Mouse (Mus musculus) midbrain, embryonic 12.5 days (tissue): ENCODE results near the gene AC124108.1. TPM values are rescaled to one million over a fixed set of nuclear protein-coding genes. Genes with fewer than 3 reads are reported as not detected.
"Not testable (repeated sequence)": the region's sequence is repeated elsewhere in the genome, so short reads cannot be mapped to it uniquely, and the experiment has no call there.

Experiments used
- ATAC-seq: fragments of 200-750 bp; cut with Nextera tagmentation; 2 replicates; pipeline ENCODE4 v1.8.0; 2017; ENCODE audit warnings: low read depth, moderate TSS enrichment, moderate library complexity; ENCODE audit not compliant: low FRiP score
- H3K27ac ChIP-seq: fragments of 300-500 bp; sonication (generic); replicated peaks from 2 replicates; pipeline ENCODE4 v1.5.1; 2016; ENCODE audit warnings: mild to moderate bottlenecking
- H3K27me3 ChIP-seq: fragments of 300-500 bp; sonication (generic); 2 replicates; pipeline ENCODE4 v1.6.1; 2016; ENCODE audit warnings: mild to moderate bottlenecking
- H3K36me3 ChIP-seq: fragments of 300-500 bp; sonication (generic); 2 replicates; pipeline ENCODE4 v1.6.1; 2016
- H3K4me1 ChIP-seq: fragments of 300-500 bp; sonication (generic); 2 replicates; pipeline ENCODE4 v1.6.1; 2016
- H3K4me2 ChIP-seq: fragments of 300-500 bp; sonication (generic); replicated peaks from 2 replicates; pipeline ENCODE4 v1.6.1; 2016; ENCODE audit warnings: mild to moderate bottlenecking, moderate library complexity
- H3K4me3 ChIP-seq: fragments of 300-500 bp; sonication (generic); 2 replicates; pipeline ENCODE4 v1.5.1; 2016; ENCODE audit warnings: mild to moderate bottlenecking
- H3K9ac ChIP-seq: fragments of 300-500 bp; sonication (generic); replicated peaks from 2 replicates; pipeline ENCODE4 v1.6.1; 2016; ENCODE audit warnings: mild to moderate bottlenecking, moderate library complexity
- H3K9me3 ChIP-seq: fragments of 300-500 bp; sonication (generic); 2 replicates; pipeline ENCODE4 v1.6.1; 2016; ENCODE audit warnings: mild to moderate bottlenecking
- WGBS: fragments of 180-500 bp; shearing (Covaris S2); methylation state at CpG from one replicate; pipeline ENCODE4 v1.1.7; 2016; 5-methylcytosine and 5-hydroxymethylcytosine counted together
- polyA plus RNA-seq: library from polyadenylated mRNA; unstranded; fragments of >200 nt; fragmentation: Nextera tagmentation; extraction: Ambion mirVana; gene quantifications from 2 replicates; pipeline ENCODE4 v1.2.1, GENCODE M21; 2016

Gene AC124108.1
- polyA plus RNA-seq, 1 experiment from 2014 or later, result 6.1 TPM

DNA sequence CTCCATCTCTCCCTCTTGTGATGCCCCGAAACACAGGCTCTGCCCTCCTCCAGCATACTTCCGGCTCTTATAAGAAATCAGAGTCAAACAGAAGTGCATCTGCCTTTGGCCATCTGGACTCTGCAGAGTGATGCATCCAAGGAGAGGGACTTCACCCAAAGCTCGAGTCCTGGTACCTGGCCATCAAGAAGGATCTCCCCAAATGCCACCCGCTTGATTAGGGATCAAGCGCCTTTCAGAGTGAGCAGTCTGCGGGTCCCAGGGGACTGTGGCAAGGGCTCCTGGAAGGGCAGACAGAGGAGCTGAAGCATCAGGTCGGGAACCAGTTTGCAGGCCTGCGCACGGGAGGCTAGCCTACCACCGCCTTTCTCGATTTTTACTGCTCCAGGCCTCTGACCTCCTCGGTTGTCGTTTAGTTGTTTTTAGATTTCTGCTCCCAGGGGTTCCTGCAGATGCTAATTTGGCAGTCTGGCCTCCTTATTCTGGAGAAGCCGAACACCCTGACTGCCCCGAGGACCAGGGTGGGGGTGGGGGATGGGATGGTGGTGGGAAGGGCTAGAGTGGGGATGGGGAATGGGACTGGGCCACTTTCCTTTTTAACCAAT is 38.1 kb upstream of the AC124108.1 start:
- H3K9me3 ChIP-seq, result no peaks in the 10 kb centered on the region
- WGBS, result 28% methylated on average over 15 of the region's 15 CpGs
- no peak overlapping the region for H3K4me3 ChIP-seq
- H3K27ac ChIP-seq, result no peak overlapping the region
- H3K9ac ChIP-seq, result no peak overlapping the region; the same call in 1 of the 2 replicates
- H3K27me3 ChIP-seq, result peaks cover 22% of the 10 kb centered on the region
- H3K4me2 ChIP-seq, result no peak overlapping the region
- H3K4me1 ChIP-seq, result peaks cover 6% of the 10 kb centered on the region
- ATAC-seq, result no peak
- H3K36me3 ChIP-seq, result no peaks in the 10 kb centered on the region

GRCm38 (mm10) chr1:132153691-132154090 is 37.6 kb upstream of the AC124108.1 start:
- Histone ChIP-seq H3K27ac (no peak overlapping the region), H3K4me1 (peaks cover 11% of the 10 kb centered on the region), H3K4me3 (no peak overlapping the region), H3K27me3 (peaks cover 27% of the 10 kb centered on the region), H3K4me2 (no peak overlapping the region), H3K9me3 (no peaks in the 10 kb centered on the region), H3K9ac (no peak overlapping the region; the same call in 1 of the 2 replicates), H3K36me3 (no peaks in the 10 kb centered on the region)
- 15% methylated on average over 8 of the region's 8 CpGs for WGBS
- ATAC-seq, result no peak

- H3K4me3 ChIP-seq, result no peak overlapping the region
- H3K9me3 ChIP-seq, result no peaks in the 10 kb centered on the region
- H3K4me1 ChIP-seq, result peaks cover 32% of the 10 kb centered on the region
- no peak overlapping the region for H3K27ac ChIP-seq
- H3K27me3 ChIP-seq, result peaks cover 40% of the 10 kb centered on the region
- ATAC-seq, result 0 out of 2 replicates have a peak, but pooled peaks have one; percentile 38
- H3K36me3 ChIP-seq, result no peaks in the 10 kb centered on the region
- WGBS, result 16% methylated on average over 6 of the region's 6 CpGs
- no peak overlapping the region for H3K4me2 ChIP-seq
- no peak overlapping the region for H3K9ac ChIP-seq
Measured at GRCm38 (mm10) chr1:132155737-132156136, 35.5 kb upstream of the AC124108.1 start.

GRCm38 (mm10) chr1:132157016-132157781 is 34.1 kb upstream of the AC124108.1 start:
- H3K4me3 ChIP-seq, result no peak overlapping the region

GRCm38 (mm10) chr1:132157808-132158207 is 33.4 kb upstream of the AC124108.1 start:
- H3K4me3 ChIP-seq, result no peak overlapping the region
- H3K27ac ChIP-seq, result no peak overlapping the region
- 17% methylated on average over 7 of the region's 7 CpGs for WGBS
- no peaks in the 10 kb centered on the region for H3K9me3 ChIP-seq
- H3K9ac ChIP-seq, result no peak overlapping the region
- peaks cover 44% of the 10 kb centered on the region for H3K27me3 ChIP-seq
- peak overlapping the region; percentile 22 for H3K4me2 ChIP-seq
- ATAC-seq, result peak; percentile 35; the same call in 1 of the 2 replicates
- H3K4me1 ChIP-seq, result peaks cover 36% of the 10 kb centered on the region
- H3K36me3 ChIP-seq, result no peaks in the 10 kb centered on the region

More at GRCm38 (mm10) chr1:132157016-132157781, 34.1 kb upstream of the AC124108.1 start:
- Histone ChIP-seq H3K9ac (no peak overlapping the region), H3K4me1 (peaks cover 36% of the 10 kb centered on the region), H3K27me3 (peaks cover 44% of the 10 kb centered on the region), H3K4me2 (peak overlapping the region; percentile 22), H3K9me3 (no peaks in the 10 kb centered on the region), H3K36me3 (no peaks in the 10 kb centered on the region), H3K27ac (no peak overlapping the region)
- ATAC-seq, result peak; percentile 77
- 23% methylated on average over 14 of the region's 14 CpGs for WGBS

DNA sequence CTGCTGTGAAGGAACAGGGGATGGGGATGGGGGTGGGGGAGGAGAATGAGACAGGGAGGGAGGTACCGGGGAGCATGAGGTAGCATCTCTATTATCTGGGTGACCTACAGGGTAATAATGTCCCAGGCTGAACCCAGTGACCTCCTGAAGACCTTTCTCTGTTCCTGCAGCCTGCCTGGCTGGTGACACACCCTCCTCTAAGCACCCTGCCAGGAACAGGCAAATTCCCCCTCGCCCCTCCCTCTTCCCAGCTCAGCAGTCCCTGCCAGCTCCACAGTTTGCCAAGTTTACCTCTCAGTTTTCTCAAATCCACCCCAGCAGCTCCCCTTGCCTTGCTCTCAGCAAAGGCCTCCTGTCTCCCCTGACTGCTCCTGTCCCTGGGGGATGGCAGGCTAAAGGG is 32.5 kb upstream of the AC124108.1 start:
- Histone ChIP-seq H3K9ac (peak overlapping the region; percentile 2; the same call in 1 of the 2 replicates), H3K4me1 (peaks cover 36% of the 10 kb centered on the region), H3K27me3 (peaks cover 45% of the 10 kb centered on the region), H3K9me3 (no peaks in the 10 kb centered on the region), H3K4me3 (no peak overlapping the region), H3K27ac (no peak overlapping the region), H3K4me2 (no peak overlapping the region), H3K36me3 (no peaks in the 10 kb centered on the region)
- no peak for ATAC-seq
- 18% methylated on average over 2 of the region's 2 CpGs for WGBS

DNA sequence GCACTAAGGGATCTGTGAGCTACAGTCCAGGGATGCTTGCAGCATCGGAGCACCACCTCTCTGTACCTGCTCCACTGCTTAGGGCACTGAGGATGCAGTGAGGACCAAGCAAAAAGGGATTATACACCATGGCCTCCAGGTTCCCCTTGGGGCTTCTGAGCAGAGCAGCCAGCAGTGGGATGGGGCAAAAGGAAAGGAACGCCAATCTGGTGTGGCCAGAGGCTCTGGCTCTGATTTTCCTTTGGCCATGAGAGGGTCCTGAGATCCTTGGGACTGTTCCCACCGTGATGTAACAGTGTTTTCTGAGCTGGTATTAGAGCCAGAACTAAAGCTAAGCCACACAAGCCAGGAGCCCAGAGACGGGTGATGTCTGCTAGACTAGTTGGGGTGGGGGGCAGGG is 31.6 kb upstream of the AC124108.1 start:
- Histone ChIP-seq H3K9me3 (no peaks in the 10 kb centered on the region), H3K9ac (no peak overlapping the region), H3K4me3 (no peak overlapping the region), H3K4me2 (no peak overlapping the region), H3K4me1 (peaks cover 40% of the 10 kb centered on the region), H3K27me3 (peaks cover 47% of the 10 kb centered on the region), H3K27ac (no peak overlapping the region), H3K36me3 (no peaks in the 10 kb centered on the region)
- no peak for ATAC-seq
- 49% methylated on average over 4 of the region's 4 CpGs for WGBS

- Histone ChIP-seq H3K9me3 (no peaks in the 10 kb centered on the region), H3K36me3 (no peaks in the 10 kb centered on the region), H3K9ac (no peak overlapping the region), H3K27me3 (peaks cover 49% of the 10 kb centered on the region), H3K4me2 (no peak overlapping the region), H3K4me3 (no peak overlapping the region), H3K4me1 (peaks cover 45% of the 10 kb centered on the region), H3K27ac (no peak overlapping the region)
- no peak for ATAC-seq
- WGBS, result 66% methylated on average over 7 of the region's 7 CpGs
Measured at GRCm38 (mm10) chr1:132161211-132161880, 29.9 kb upstream of the AC124108.1 start.

DNA sequence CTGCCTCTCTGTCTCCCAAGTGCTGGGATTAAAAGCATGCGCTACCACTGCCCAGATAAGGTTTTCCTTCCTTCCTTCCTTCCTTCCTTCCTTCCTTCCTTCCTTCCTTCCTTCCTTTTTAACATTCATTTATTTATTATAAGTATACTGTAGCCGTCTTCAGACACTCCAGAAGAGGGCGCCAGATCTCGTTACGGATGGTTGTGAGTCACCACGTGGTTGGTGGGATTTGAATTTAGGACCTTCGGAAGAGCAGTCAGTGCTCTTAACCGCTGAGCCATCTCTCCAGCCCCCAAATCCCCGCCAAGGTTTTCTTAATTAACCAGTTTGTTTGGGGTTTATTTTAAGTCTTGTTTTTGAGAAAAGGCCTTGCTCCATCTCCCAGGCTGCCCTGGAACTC is 28.6 kb upstream of the AC124108.1 start:
- 52% methylated on average over 9 of the region's 9 CpGs for WGBS
- H3K27me3 ChIP-seq, result peaks cover 49% of the 10 kb centered on the region
- H3K9ac ChIP-seq, H3K4me2 ChIP-seq, ATAC-seq, H3K36me3 ChIP-seq, H3K9me3 ChIP-seq, H3K4me3 ChIP-seq, H3K27ac ChIP-seq: not testable (repeated sequence)
- H3K4me1 ChIP-seq, result peaks cover 43% of the 10 kb centered on the region

- no peaks in the 10 kb centered on the region for H3K36me3 ChIP-seq
- H3K4me1 ChIP-seq, result peaks cover 34% of the 10 kb centered on the region
- H3K27ac ChIP-seq, result no peak overlapping the region
- no peak overlapping the region for H3K4me2 ChIP-seq
- no peak for ATAC-seq
- peaks cover 36% of the 10 kb centered on the region for H3K27me3 ChIP-seq
- 47% methylated on average over 13 of the region's 13 CpGs for WGBS
- no peak overlapping the region for H3K4me3 ChIP-seq
- no peak overlapping the region for H3K9ac ChIP-seq
- H3K9me3 ChIP-seq, result no peaks in the 10 kb centered on the region
Measured at GRCm38 (mm10) chr1:132164780-132165518, 26.3 kb upstream of the AC124108.1 start.

GRCm38 (mm10) chr1:132165859-132166258 is 25.4 kb upstream of the AC124108.1 start:
- no peaks in the 10 kb centered on the region for H3K36me3 ChIP-seq
- H3K4me2 ChIP-seq, result no peak overlapping the region
- peaks cover 27% of the 10 kb centered on the region for H3K4me1 ChIP-seq
- no peak overlapping the region for H3K27ac ChIP-seq
- peaks cover 38% of the 10 kb centered on the region for H3K27me3 ChIP-seq
- 51% methylated on average over 3 of the region's 3 CpGs for WGBS
- H3K4me3 ChIP-seq, result no peak overlapping the region
- H3K9ac ChIP-seq, result no peak overlapping the region
- no peaks in the 10 kb centered on the region for H3K9me3 ChIP-seq
- no peak for ATAC-seq
